Mouse (Mus musculus): ENCODE data around the gene Gm17428. TPM values are rescaled to one million over a fixed set of nuclear protein-coding genes. Genes with fewer than 3 reads are reported as not detected.

The Gm17428 gene
- total and polyA plus RNA-seq, 3 experiments: not detected

DNA sequence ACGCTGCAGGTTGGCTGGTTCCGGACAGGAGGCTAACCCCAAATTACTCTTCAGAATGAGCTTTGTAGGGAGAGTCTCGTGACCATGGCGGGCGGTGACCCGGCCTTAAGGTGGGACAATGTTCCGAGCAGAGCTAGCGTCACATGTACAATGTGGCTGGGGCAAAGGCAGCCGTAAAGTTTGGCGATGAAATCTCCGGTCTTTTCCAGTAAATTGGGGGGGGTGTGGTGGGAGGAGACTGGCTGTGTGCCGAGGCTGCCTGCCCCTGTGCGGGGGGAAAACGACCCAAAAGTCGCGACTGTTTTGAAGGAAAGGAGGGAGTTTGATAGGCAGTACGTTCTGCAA lies 39.0 kb downstream of the Gm17428 start:
- no peaks in the 10 kb centered on the region for H3K27me3 ChIP-seq (replicated peaks)
- H3K4me3 ChIP-seq (replicated peaks in 1 of 3; ENCODE audit: low read depth in 2 of 3, low read length in 2 of 3, poor library complexity in 1 of 3): peak overlapping the region; percentile 78 to 100 (median 100)
- H3K36me3 ChIP-seq (replicated peaks in 1 of 2; ENCODE audit: control insufficient read depth in 1 of 2, insufficient read depth in 1 of 2, low read length in 1 of 2): peaks cover 17 to 38% of the 10 kb centered on the region in 2 experiments
- dilution Hi-C loops (cut with MboI; ENCODE audit: extremely low pct_ligation_motif_present, extremely low pct_unique_long_range_greater_than_20kb, low sequenced_read_pairs): no loop called here
- H3K79me2 ChIP-seq (replicated peaks; ENCODE audit: control insufficient read depth, extremely low read depth, insufficient read depth, poor library complexity, severe bottlenecking): peaks cover 11% of the 10 kb centered on the region
- H3K4me1 ChIP-seq (ENCODE audit: control insufficient read depth in 1 of 2, insufficient read depth in 2 of 2): peaks cover 6 to 16% of the 10 kb centered on the region in 2 experiments; a peak in 3 of 4 replicates
- peak overlapping the region; percentile 78; the same call in 1 of the 2 replicates for H3K4me2 ChIP-seq (ENCODE audit: insufficient read depth, low read depth, poor library complexity, severe bottlenecking)
- DNase-seq (ENCODE audit: extremely low read depth): no peak
- H3K9ac ChIP-seq (ENCODE audit: insufficient read depth, low read depth): peak overlapping the region; percentile 95
- H3K9me3 ChIP-seq (replicated peaks; ENCODE audit: low read length): peaks cover 2% of the 10 kb centered on the region
- in situ Hi-C loops (cut with MboI; ENCODE audit: low pct_ligation_motif_present, low pct_unique_long_range_greater_than_20kb, low sequenced_read_pairs): loop anchor here (10.0 kb wide), 2 partner anchors 161 to 301 kb away; partner anchors contain the start of gene Cebpe
- peak overlapping the region; percentile 68 for H3K27ac ChIP-seq (ENCODE audit: insufficient read depth, low read depth)
- TF ChIP-seq TBP (conservative IDR thresholded peaks at IDR 0.05; ENCODE audit: low read depth, low read length) (no peak), MXI1 (IDR thresholded peaks at IDR 0.05; ENCODE audit: low read depth, low read length) (peak; percentile 83), RCOR1 (conservative IDR thresholded peaks at IDR 0.05; ENCODE audit: low read depth, low read length) (no peak), E2F4 (IDR thresholded peaks at IDR 0.05; ENCODE audit: insufficient replicate concordance, low read depth, low read length) (no peak), SMC3 (IDR thresholded peaks at IDR 0.05; ENCODE audit: low read depth, low read length) (no peak), RAD21 (IDR thresholded peaks at IDR 0.05; ENCODE audit: low read depth, low read length) (no peak), MEF2A (IDR thresholded peaks at IDR 0.05; ENCODE audit: borderline replicate concordance, low read depth, low read length) (no peak), BHLHE40 (IDR thresholded peaks at IDR 0.05; ENCODE audit: low read depth, low read length) (peak; percentile 69), MYC (IDR thresholded peaks at IDR 0.05; ENCODE audit: low read depth, low read length) (no peak)

DNA sequence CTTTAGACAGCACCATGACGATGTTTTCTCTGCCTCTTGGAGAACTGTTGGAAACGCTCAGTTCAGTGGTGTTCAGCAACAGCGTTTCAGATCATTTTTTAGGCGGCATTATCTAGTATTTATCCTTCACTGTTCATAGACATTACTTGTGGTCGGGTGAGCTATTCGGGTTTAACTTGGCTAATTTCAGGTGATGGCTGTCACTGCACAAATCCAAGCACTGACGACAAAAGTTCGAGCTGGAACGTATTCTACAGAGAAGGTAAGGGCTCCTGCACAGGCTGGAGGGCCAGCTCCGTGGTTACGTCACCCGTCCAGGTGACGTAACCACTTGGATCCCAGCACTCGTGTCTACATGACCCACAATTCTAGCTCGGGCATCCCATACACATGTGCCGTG lies 40.1 kb downstream of the Gm17428 start:
- no peak overlapping the region for H3K4me3 ChIP-seq (replicated peaks in 1 of 3; ENCODE audit: low read depth in 2 of 3, low read length in 2 of 3, poor library complexity in 1 of 3)
- H3K9me3 ChIP-seq (replicated peaks; ENCODE audit: low read length): no peaks in the 10 kb centered on the region
- dilution Hi-C loops (cut with MboI; ENCODE audit: extremely low pct_ligation_motif_present, extremely low pct_unique_long_range_greater_than_20kb, low sequenced_read_pairs): no loop called here
- H3K79me2 ChIP-seq (replicated peaks; ENCODE audit: control insufficient read depth, extremely low read depth, insufficient read depth, poor library complexity, severe bottlenecking): peaks cover 11% of the 10 kb centered on the region
- no peak overlapping the region for H3K9ac ChIP-seq (ENCODE audit: insufficient read depth, low read depth)
- no peak for DNase-seq (ENCODE audit: extremely low read depth)
- H3K36me3 ChIP-seq (replicated peaks in 1 of 2; ENCODE audit: control insufficient read depth in 1 of 2, insufficient read depth in 1 of 2, low read length in 1 of 2): peaks cover 29 to 49% of the 10 kb centered on the region in 2 experiments
- in situ Hi-C loops (cut with MboI; ENCODE audit: low pct_ligation_motif_present, low pct_unique_long_range_greater_than_20kb, low sequenced_read_pairs): loop anchor here (10.0 kb wide), 2 partner anchors 162 to 302 kb away; partner anchors contain the start of gene Cebpe
- H3K4me1 ChIP-seq (ENCODE audit: control insufficient read depth in 1 of 2, insufficient read depth in 2 of 2): peaks cover 6 to 16% of the 10 kb centered on the region in 2 experiments; a peak in 3 of 4 replicates
- H3K27ac ChIP-seq (ENCODE audit: insufficient read depth, low read depth): no peak overlapping the region
- TF ChIP-seq MAZ (IDR thresholded peaks at IDR 0.05; ENCODE audit: low read depth, low read length): no peak
- no peak for TF ChIP-seq EP300 (IDR thresholded peaks at IDR 0.05; ENCODE audit: low read length)
- TF ChIP-seq ZC3H11A (IDR thresholded peaks at IDR 0.05; ENCODE audit: low read depth, low read length): no peak
- no peak for TF ChIP-seq MAX (IDR thresholded peaks at IDR 0.05; ENCODE audit: low read length)
- H3K4me2 ChIP-seq (ENCODE audit: insufficient read depth, low read depth, poor library complexity, severe bottlenecking): no peak overlapping the region
- H3K27me3 ChIP-seq (replicated peaks): no peaks in the 10 kb centered on the region

DNA sequence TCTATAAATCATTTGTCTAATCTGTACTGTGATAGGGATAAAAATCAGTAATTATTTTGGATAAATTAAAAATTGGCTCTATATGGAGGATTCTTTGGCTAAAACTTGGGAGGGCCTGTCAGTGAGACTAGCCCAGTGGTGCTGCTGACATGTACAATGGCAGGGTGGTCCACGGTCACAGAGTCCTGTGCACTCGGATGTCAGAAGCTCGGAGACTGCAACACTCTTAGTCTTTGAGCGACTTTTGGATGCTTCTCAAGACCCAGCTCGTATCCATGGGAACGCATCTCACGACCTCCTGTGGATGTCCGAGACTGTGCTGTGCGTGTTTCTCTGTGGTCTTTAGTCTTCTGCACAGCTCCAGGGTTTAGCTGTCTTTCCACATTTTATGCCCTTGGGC lies 43.7 kb downstream of the Gm17428 start:
- dilution Hi-C loops (cut with MboI; ENCODE audit: extremely low pct_ligation_motif_present, extremely low pct_unique_long_range_greater_than_20kb, low sequenced_read_pairs): no loop called here
- Histone ChIP-seq H3K4me3 (replicated peaks in 1 of 3; ENCODE audit: low read depth in 2 of 3, low read length in 2 of 3, poor library complexity in 1 of 3) (no peak overlapping the region), H3K27me3 (replicated peaks) (no peaks in the 10 kb centered on the region), H3K79me2 (replicated peaks; ENCODE audit: control insufficient read depth, extremely low read depth, insufficient read depth, poor library complexity, severe bottlenecking) (peaks cover 11% of the 10 kb centered on the region), H3K9me3 (replicated peaks; ENCODE audit: low read length) (no peaks in the 10 kb centered on the region), H3K27ac (ENCODE audit: insufficient read depth, low read depth) (no peak overlapping the region), H3K4me2 (ENCODE audit: insufficient read depth, low read depth, poor library complexity, severe bottlenecking) (no peak overlapping the region), H3K9ac (ENCODE audit: insufficient read depth, low read depth) (no peak overlapping the region), H3K4me1 (ENCODE audit: control insufficient read depth in 1 of 2, insufficient read depth in 2 of 2) (peaks cover 6 to 11% of the 10 kb centered on the region in 2 experiments; a peak in 3 of 4 replicates), H3K36me3 (replicated peaks in 1 of 2; ENCODE audit: control insufficient read depth in 1 of 2, insufficient read depth in 1 of 2, low read length in 1 of 2) (peaks cover 61 to 85% of the 10 kb centered on the region in 2 experiments)
- no peak for DNase-seq (ENCODE audit: extremely low read depth)
- TF ChIP-seq TCF12 (IDR thresholded peaks at IDR 0.05; ENCODE audit: low read depth, low read length): no peak
- no peak for TF ChIP-seq USF2 (conservative IDR thresholded peaks at IDR 0.05; ENCODE audit: low read depth, low read length)
- TF ChIP-seq SIN3A (IDR thresholded peaks at IDR 0.05; ENCODE audit: low read length): no peak
- no peak for TF ChIP-seq ZKSCAN1 (IDR thresholded peaks at IDR 0.05; ENCODE audit: borderline replicate concordance, low read depth, low read length)
- in situ Hi-C loops (cut with MboI; ENCODE audit: low pct_ligation_motif_present, low pct_unique_long_range_greater_than_20kb, low sequenced_read_pairs): no loop called here

All from CH12.LX (cell line).